Mouse (Mus musculus) left cerebral cortex, adult 2 months (tissue): ENCODE results near the gene Itk. TPM values are rescaled to one million over a fixed set of nuclear protein-coding genes. Genes with fewer than 3 reads are reported as not detected.
A peak's percentile ranks its signal among the peaks of the same experiment; 100 is the strongest.

ENCODE experiments used
- DNase-seq, 2 experiments: peaks; one replicate each; pipeline ENCODE4 v3.0.0; 2021 to 2022; ENCODE audit warnings: low spot score in 2 of 2, mixed read lengths in 1 of 2; ENCODE audit errors: extremely low spot score in 1 of 2
- H3K27ac ChIP-seq: fragments of 200-600 bp; 2 replicates; pipeline ENCODE4 v1.8.1; 2022
- H3K4me3 ChIP-seq: fragments of 200-600 bp; 2 replicates; pipeline ENCODE4 v1.8.1; 2022
- CTCF ChIP-seq: fragments of 200-600 bp; IDR thresholded peaks from 2 replicates; pipeline ENCODE4 v1.8.1; 2022; ENCODE audit warnings: antibody characterized with exemption, mild to moderate bottlenecking, moderate library complexity
- intact Hi-C: fragments of 180-260 bp; cut with DNase I; formaldehyde crosslinking; loops from one replicate; pipeline ENCODE4 v1.15.1; 2025
- total RNA-seq, 2 experiments: library from RNA; stranded (reverse); gene quantifications; 2 replicates each; pipeline ENCODE4 v1.2.3; 2021

The Itk gene
- total RNA-seq, 2 experiments from 2014 or later: 0.16 to 0.23 TPM

GRCm38 (mm10) chr11:46371250-46371649 is 18.1 kb downstream of the Itk start:
- Histone ChIP-seq H3K4me3 (no peak overlapping the region), H3K27ac (no peak overlapping the region)
- no peak for TF ChIP-seq CTCF
- intact Hi-C loops: no loop called here
- DNase-seq: no peak

GRCm38 (mm10) chr11:46370457-46370856 is 18.9 kb downstream of the Itk start:
- no peak for DNase-seq

GRCm38 (mm10) chr11:46366357-46366756 is 23.0 kb downstream of the Itk start:
- intact Hi-C loops: no loop called here
- TF ChIP-seq CTCF: no peak
- no peak for DNase-seq
- Histone ChIP-seq H3K4me3 (no peak overlapping the region), H3K27ac (no peak overlapping the region)

More at GRCm38 (mm10) chr11:46370457-46370856, 18.9 kb downstream of the Itk start:
- intact Hi-C loops: no loop called here
- Histone ChIP-seq H3K4me3 (no peak overlapping the region), H3K27ac (no peak overlapping the region)
- TF ChIP-seq CTCF: no peak

- intact Hi-C loops: no loop called here
- Histone ChIP-seq H3K4me3 (no peak overlapping the region), H3K27ac (no peak overlapping the region)
- no peak for DNase-seq
- no peak for TF ChIP-seq CTCF
Measured at GRCm38 (mm10) chr11:46365744-46366143, 23.6 kb downstream of the Itk start.

GRCm38 (mm10) chr11:46363864-46364263 is 25.5 kb downstream of the Itk start:
- Histone ChIP-seq H3K27ac (no peak overlapping the region), H3K4me3 (no peak overlapping the region)
- DNase-seq: no peak
- TF ChIP-seq CTCF: no peak
- intact Hi-C loops: no loop called here

GRCm38 (mm10) chr11:46362061-46363022 is 27.0 kb downstream of the Itk start:
- no peak overlapping the region for H3K4me3 ChIP-seq
- TF ChIP-seq CTCF: no peak
- intact Hi-C loops: no loop called here
- DNase-seq: peak in 1 of 2 experiments; percentile 14
- H3K27ac ChIP-seq: no peak overlapping the region

- TF ChIP-seq CTCF: no peak
Measured at GRCm38 (mm10) chr11:46360991-46361665, 28.2 kb downstream of the Itk start.

GRCm38 (mm10) chr11:46358369-46358768 is 30.9 kb downstream of the Itk start:
- no peak for DNase-seq
- intact Hi-C loops: no loop called here
- Histone ChIP-seq H3K27ac (no peak overlapping the region), H3K4me3 (no peak overlapping the region)
- TF ChIP-seq CTCF: no peak

More at GRCm38 (mm10) chr11:46360991-46361665, 28.2 kb downstream of the Itk start:
- Histone ChIP-seq H3K4me3 (no peak overlapping the region), H3K27ac (no peak overlapping the region)
- DNase-seq: no peak
- intact Hi-C loops: no loop called here

- DNase-seq: no peak
- TF ChIP-seq CTCF: no peak
- no peak overlapping the region for H3K4me3 ChIP-seq
- intact Hi-C loops: no loop called here
- H3K27ac ChIP-seq: no peak overlapping the region
Measured at GRCm38 (mm10) chr11:46349681-46350410, 39.5 kb downstream of the Itk start.

GRCm38 (mm10) chr11:46348416-46348815 is 40.9 kb downstream of the Itk start:
- intact Hi-C loops: no loop called here
- no peak for DNase-seq

GRCm38 (mm10) chr11:46347756-46348155 is 41.6 kb downstream of the Itk start:
- H3K27ac ChIP-seq: no peak overlapping the region
- no peak for TF ChIP-seq CTCF
- intact Hi-C loops: no loop called here
- no peak overlapping the region for H3K4me3 ChIP-seq
- no peak for DNase-seq

More at GRCm38 (mm10) chr11:46348416-46348815, 40.9 kb downstream of the Itk start:
- TF ChIP-seq CTCF: no peak
- Histone ChIP-seq H3K27ac (no peak overlapping the region), H3K4me3 (no peak overlapping the region)
